ENCODE assay signal across 9 mouse cellular contexts in genomic region chr7:111778789-111779503, GRCm38 (mm10). TPM values are rescaled to one million over a fixed set of nuclear protein-coding genes. Genes with fewer than 3 reads are reported as not detected.
A peak's percentile ranks its signal among the peaks of the same experiment; 100 is the strongest.
DNase-seq lines count a peak whose midpoint lies in the region; ATAC-seq lines count a peak whose summit lies in the region.
"Had no signal": no experiment of that assay in that cellular context is flagged by ENCODE, and none has a peak within 500 bp of the region (broad histone marks: within the 10 kb centered on the region; RNA-seq: fewer than 3 reads in every experiment).

No protein-coding gene starts in this region.

- no peak for ATAC-seq in hindbrain, embryonic 14.5 days (ENCODE audit: low FRiP score)
- ATAC-seq in limb, embryonic 11.5 days (ENCODE audit: insufficient number of reproducible peaks, low FRiP score, low TSS enrichment, low read depth): no peak
- peak; percentile 27; the same call in 1 of the 2 replicates for ATAC-seq in neural tube, embryonic 12.5 days (ENCODE audit: low FRiP score, low read depth)

- peaks cover 52% of the 10 kb centered on the region for H3K27me3 ChIP-seq in forebrain, embryonic 10.5 days (ENCODE audit: poor library complexity, severe bottlenecking)
- H3K27me3 ChIP-seq in hindbrain, embryonic 14.5 days (ENCODE audit: control insufficient read depth, insufficient read depth, low read length): peaks cover 5% of the 10 kb centered on the region
- H3K27me3 ChIP-seq in limb, embryonic 11.5 days (ENCODE audit: control insufficient read depth, insufficient read depth, low read length): peaks cover 10% of the 10 kb centered on the region; the same call in 1 of the 2 replicates
- peaks cover 13% of the 10 kb centered on the region; the same call in 1 of the 2 replicates for H3K27me3 ChIP-seq in neural tube, embryonic 12.5 days (replicated peaks)

- peak overlapping the region; percentile 62 for H3K4me3 ChIP-seq in forebrain, embryonic 10.5 days
- peak overlapping the region; percentile 50 for H3K4me3 ChIP-seq in hindbrain, embryonic 14.5 days (replicated peaks; ENCODE audit: low read length)
- H3K4me3 ChIP-seq in limb, embryonic 11.5 days (ENCODE audit: low read depth, low read length): peak overlapping the region; percentile 42
- peak overlapping the region; percentile 42 for H3K4me3 ChIP-seq in neural tube, embryonic 12.5 days
- H3K4me3 ChIP-seq: erythroblast, embryonic 14.5 days had no signal

- DNase-seq in adrenal gland, adult 2 months: peak; percentile 32
- DNase-seq in adrenal gland, postnatal 4 days (ENCODE audit: low spot score in 2 of 2): no peak
- peak; percentile 47 for DNase-seq in adrenal gland, postnatal 10 days
- peak; percentile 48 for DNase-seq in forebrain, embryonic 10.5 days (ENCODE audit: extremely low spot score, low spot score)
- no peak for DNase-seq in hindbrain, embryonic 14.5 days (ENCODE audit: low spot score)
- DNase-seq in limb, embryonic 11.5 days (ENCODE audit: low spot score): peak; percentile 50
- DNase-seq in spleen, adult 12 weeks (ENCODE audit: low spot score): no peak

- no peaks in the 10 kb centered on the region for H3K36me3 ChIP-seq in forebrain, embryonic 10.5 days (replicated peaks)
- H3K36me3 ChIP-seq in hindbrain, embryonic 14.5 days (replicated peaks; ENCODE audit: control insufficient read depth, insufficient read depth): no peaks in the 10 kb centered on the region
- no peaks in the 10 kb centered on the region for H3K36me3 ChIP-seq in limb, embryonic 11.5 days (ENCODE audit: control insufficient read depth, insufficient read depth, low read length)
- H3K36me3 ChIP-seq in neural tube, embryonic 12.5 days: no peaks in the 10 kb centered on the region

- peak overlapping the region; percentile 72 for H3K27ac ChIP-seq in forebrain, embryonic 10.5 days
- no peak overlapping the region for H3K27ac ChIP-seq in hindbrain, embryonic 14.5 days
- H3K27ac ChIP-seq in limb, embryonic 11.5 days (replicated peaks; ENCODE audit: low read depth, low read length): no peak overlapping the region
- no peak overlapping the region for H3K27ac ChIP-seq in neural tube, embryonic 12.5 days

- peaks cover 21% of the 10 kb centered on the region for H3K4me1 ChIP-seq in forebrain, embryonic 10.5 days
- peaks cover 15% of the 10 kb centered on the region for H3K4me1 ChIP-seq in hindbrain, embryonic 14.5 days (replicated peaks; ENCODE audit: control insufficient read depth, insufficient read depth, low read length)
- H3K4me1 ChIP-seq in limb, embryonic 11.5 days (ENCODE audit: control insufficient read depth, insufficient read depth, low read length): 0 out of 2 replicates have a peak, but pooled peaks cover 3% of the 10 kb centered on the region
- peaks cover 16% of the 10 kb centered on the region for H3K4me1 ChIP-seq in neural tube, embryonic 12.5 days

- peak overlapping the region; percentile 59 for H3K9ac ChIP-seq in hindbrain, embryonic 14.5 days
- peak overlapping the region; percentile 56 for H3K9ac ChIP-seq in limb, embryonic 11.5 days (ENCODE audit: low read length)
- H3K9ac ChIP-seq in neural tube, embryonic 12.5 days: peak overlapping the region; percentile 42

- no peaks in the 10 kb centered on the region for H3K9me3 ChIP-seq in forebrain, embryonic 10.5 days
- no peaks in the 10 kb centered on the region for H3K9me3 ChIP-seq in hindbrain, embryonic 14.5 days (ENCODE audit: control insufficient read depth, low read length)
- no peaks in the 10 kb centered on the region for H3K9me3 ChIP-seq in limb, embryonic 11.5 days (ENCODE audit: control insufficient read depth, low read length)
- H3K9me3 ChIP-seq in neural tube, embryonic 12.5 days: no peaks in the 10 kb centered on the region

- WGBS in forebrain, embryonic 10.5 days: 22% methylated on average over 27 of the region's 27 CpGs
- WGBS in hindbrain, embryonic 14.5 days: 15% methylated on average over 27 of the region's 27 CpGs
- WGBS in limb, embryonic 11.5 days: 21% methylated on average over 27 of the region's 27 CpGs
- 21% methylated on average over 27 of the region's 27 CpGs for WGBS in neural tube, embryonic 12.5 days

- peak overlapping the region; percentile 98 for H3K4me2 ChIP-seq in hindbrain, embryonic 14.5 days (replicated peaks)
- peak overlapping the region; percentile 94 for H3K4me2 ChIP-seq in limb, embryonic 11.5 days (ENCODE audit: low read depth, severe bottlenecking)
- peak overlapping the region; percentile 79 for H3K4me2 ChIP-seq in neural tube, embryonic 12.5 days (replicated peaks)

RNA-seq across cellular contexts. Expression of gene Galnt18, which starts 0.8 kb away (rescaled TPM):
- total RNA-seq in adrenal gland, adult 2 months (2021): 10 to 100 TPM; 11.6 to 18.3 TPM
- polyA plus RNA-seq in adrenal gland, adult 2 months (2012; rRNA removed): 20.5 and 22.3 TPM in 2 replicates
- total RNA-seq in adrenal gland, postnatal 4 days (2021): 10 to 100 TPM; 27.9 to 33.5 TPM
- total RNA-seq in adrenal gland, postnatal 10 days (2021): 10 to 100 TPM; 21.8 to 25.0 TPM
- 4.9 and 5.0 TPM in 2 replicates for polyA plus RNA-seq in forebrain, embryonic 10.5 days (2016; fragmentation: Nextera tagmentation; extraction: Ambion mirVana)
- 10.9 and 14.2 TPM in 2 replicates for polyA plus RNA-seq in hindbrain, embryonic 14.5 days (2014; fragmentation: Nextera tagmentation; extraction: Ambion mirVana)
- polyA plus RNA-seq in limb, embryonic 11.5 days (2014; fragmentation: Nextera tagmentation; extraction: Ambion mirVana): 7.0 and 7.2 TPM in 2 replicates
- polyA plus RNA-seq in neural tube, embryonic 12.5 days (2016; fragmentation: Nextera tagmentation; extraction: Ambion mirVana): 7.6 and 9.5 TPM in 2 replicates
- polyA plus RNA-seq: erythroblast, embryonic 14.5 days had no signal

Comparison
In these comparisons a context has a peak if more than half of its experiments do, and no peak if none do; other contexts are left out.
1. DNase-seq: peak in adrenal gland, adult 2 months (single experiment), adrenal gland, postnatal 10 days (single experiment), forebrain, embryonic 10.5 days (single experiment) and limb, embryonic 11.5 days (single experiment); none in adrenal gland, postnatal 4 days (0 of 2), hindbrain, embryonic 14.5 days (single experiment) and spleen, adult 12 weeks (single experiment).
2. Peak in every context shown above with its lines, with median percentiles within 50 percentile points of each other: H3K4me3 ChIP-seq, H3K4me2 ChIP-seq and H3K9ac ChIP-seq.